Mouse (Mus musculus): ENCODE results near the gene Ptpre. TPM values are rescaled to one million over a fixed set of nuclear protein-coding genes. Genes with fewer than 3 reads are reported as not detected.

Gene Ptpre
- polyA plus RNA-seq, 1 experiment, result 21.2 TPM

- WGBS, result 18% methylated on average over 1 of the region's 1 CpGs
Observed at GRCm38 (mm10) chr7:135551547-135551946, 14.3 kb downstream of the Ptpre start.

GRCm38 (mm10) chr7:135553550-135553949 is 16.3 kb downstream of the Ptpre start:
- WGBS, result 83% methylated on average over 3 of the region's 3 CpGs
- H3K27ac ChIP-seq (ENCODE audit: insufficient read depth, low read length), result no peak overlapping the region
- no peak for DNase-seq
- H3K4me3 ChIP-seq (replicated peaks; ENCODE audit: insufficient read depth, low read depth, low read length), result no peak overlapping the region
- H3K4me1 ChIP-seq (ENCODE audit: control insufficient read depth, insufficient read depth, low read length), result peaks cover 25% of the 10 kb centered on the region
- TF ChIP-seq CTCF (IDR thresholded peaks at IDR 0.05; ENCODE audit: borderline replicate concordance, insufficient read depth, low read depth, low read length), result no peak
- no peak for TF ChIP-seq POLR2A (IDR thresholded peaks at IDR 0.05; ENCODE audit: borderline replicate concordance, insufficient read depth, low read length)
- no peaks in the 10 kb centered on the region for H3K27me3 ChIP-seq (ENCODE audit: control insufficient read depth, insufficient read depth, low read length)

More at GRCm38 (mm10) chr7:135551547-135551946, 14.3 kb downstream of the Ptpre start:
- no peaks in the 10 kb centered on the region for H3K27me3 ChIP-seq (ENCODE audit: control insufficient read depth, insufficient read depth, low read length)
- no peak overlapping the region for H3K4me3 ChIP-seq (replicated peaks; ENCODE audit: insufficient read depth, low read depth, low read length)
- no peak for DNase-seq
- TF ChIP-seq POLR2A (IDR thresholded peaks at IDR 0.05; ENCODE audit: borderline replicate concordance, insufficient read depth, low read length) (no peak), CTCF (IDR thresholded peaks at IDR 0.05; ENCODE audit: borderline replicate concordance, insufficient read depth, low read depth, low read length) (no peak)
- peaks cover 37% of the 10 kb centered on the region for H3K4me1 ChIP-seq (ENCODE audit: control insufficient read depth, insufficient read depth, low read length)
- H3K27ac ChIP-seq (ENCODE audit: insufficient read depth, low read length), result no peak overlapping the region

DNA sequence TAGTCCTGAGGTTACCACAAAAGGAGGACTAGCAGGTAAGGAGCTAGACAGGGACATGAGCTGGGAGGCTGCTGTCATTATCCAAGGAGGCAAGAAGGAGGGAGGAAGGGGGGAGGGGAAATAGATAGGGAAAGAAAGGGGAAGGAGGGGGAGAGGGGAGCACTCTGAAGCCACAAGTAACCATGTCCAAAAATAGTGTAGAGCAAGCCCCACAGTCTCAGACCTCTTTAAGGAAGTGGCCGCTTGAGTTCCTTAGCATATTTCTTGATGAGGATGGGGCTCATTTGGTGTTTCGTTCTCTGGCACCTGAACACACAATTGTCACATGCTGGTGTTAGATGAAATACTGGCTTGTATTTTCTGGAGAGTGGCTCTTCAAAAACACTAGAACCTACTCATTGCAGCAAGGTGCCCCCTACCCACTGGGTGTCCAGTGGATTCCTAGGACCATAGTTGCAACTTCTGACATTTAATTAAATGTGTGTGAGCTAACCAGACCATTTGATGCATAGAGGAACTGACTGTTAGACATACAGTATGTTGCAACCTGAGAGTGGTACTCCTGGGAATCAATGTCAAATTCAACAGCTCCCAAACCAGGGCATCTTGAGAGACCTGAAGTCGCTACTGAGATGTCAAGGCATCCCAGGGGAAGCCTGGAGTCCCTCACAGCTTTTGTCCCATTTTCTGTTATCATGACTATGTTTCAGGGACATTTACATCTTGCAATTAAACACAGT is 19.6 kb downstream of the Ptpre start:
- WGBS, result 92% methylated on average over 3 of the region's 3 CpGs
- H3K27ac ChIP-seq (ENCODE audit: insufficient read depth, low read length), result no peak overlapping the region
- no peaks in the 10 kb centered on the region for H3K27me3 ChIP-seq (ENCODE audit: control insufficient read depth, insufficient read depth, low read length)
- no peak overlapping the region for H3K4me3 ChIP-seq (replicated peaks; ENCODE audit: insufficient read depth, low read depth, low read length)
- DNase-seq, result no peak
- H3K4me1 ChIP-seq (ENCODE audit: control insufficient read depth, insufficient read depth, low read length), result peaks cover 4% of the 10 kb centered on the region; the same call in 1 of the 2 replicates
- TF ChIP-seq POLR2A (IDR thresholded peaks at IDR 0.05; ENCODE audit: borderline replicate concordance, insufficient read depth, low read length) (no peak), CTCF (IDR thresholded peaks at IDR 0.05; ENCODE audit: borderline replicate concordance, insufficient read depth, low read depth, low read length) (no peak)

DNA sequence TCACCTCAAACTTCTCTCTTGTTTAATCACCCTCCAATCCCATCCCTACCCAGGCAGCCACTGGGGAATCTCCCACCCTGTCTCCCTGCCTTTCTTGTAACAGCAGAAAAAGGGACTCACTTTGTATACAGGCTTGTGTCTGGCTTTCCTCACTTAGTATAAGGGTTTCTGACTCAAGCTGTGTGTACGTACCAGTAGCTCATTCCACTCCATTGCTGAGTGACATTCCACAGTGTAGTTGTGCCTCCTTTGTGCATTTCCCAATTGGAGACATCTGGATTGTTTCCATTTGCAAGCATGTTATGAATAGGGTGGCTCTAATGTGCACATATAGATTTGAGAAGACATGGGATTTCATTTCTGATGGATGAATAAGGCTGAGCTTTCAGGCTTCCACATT is 23.0 kb downstream of the Ptpre start:
- H3K4me1 ChIP-seq (ENCODE audit: control insufficient read depth, insufficient read depth, low read length), result peaks cover 5% of the 10 kb centered on the region; the same call in 1 of the 2 replicates
- no peak for TF ChIP-seq POLR2A (IDR thresholded peaks at IDR 0.05; ENCODE audit: borderline replicate concordance, insufficient read depth, low read length)
- TF ChIP-seq CTCF (IDR thresholded peaks at IDR 0.05; ENCODE audit: borderline replicate concordance, insufficient read depth, low read depth, low read length), result no peak
- no peak overlapping the region for H3K4me3 ChIP-seq (replicated peaks; ENCODE audit: insufficient read depth, low read depth, low read length)
- 95% methylated on average over 1 of the region's 1 CpGs for WGBS
- no peaks in the 10 kb centered on the region for H3K27me3 ChIP-seq (ENCODE audit: control insufficient read depth, insufficient read depth, low read length)
- no peak for DNase-seq
- H3K27ac ChIP-seq (ENCODE audit: insufficient read depth, low read length), result no peak overlapping the region

DNA sequence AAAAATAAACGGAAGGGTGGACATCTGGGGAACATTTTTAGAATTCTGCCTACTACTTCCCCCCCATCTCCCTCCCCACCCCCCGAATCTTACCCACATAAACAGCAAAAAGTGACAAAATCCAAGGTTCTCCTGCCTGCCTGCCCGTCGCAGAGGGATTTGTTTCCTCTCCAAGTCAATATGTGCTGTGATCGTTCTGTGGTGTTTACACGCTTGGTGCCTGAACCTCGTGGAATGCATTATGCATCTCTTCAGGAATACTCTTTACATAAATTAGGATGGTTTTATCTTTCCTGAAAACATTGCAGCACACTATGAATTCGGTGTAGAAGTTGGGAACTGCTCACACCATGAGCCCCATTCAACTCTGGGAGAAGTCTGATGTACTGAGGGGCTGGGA is 26.7 kb downstream of the Ptpre start:
- no peaks in the 10 kb centered on the region for H3K27me3 ChIP-seq (ENCODE audit: control insufficient read depth, insufficient read depth, low read length)
- no peak for TF ChIP-seq POLR2A (IDR thresholded peaks at IDR 0.05; ENCODE audit: borderline replicate concordance, insufficient read depth, low read length)
- peaks cover 13% of the 10 kb centered on the region for H3K4me1 ChIP-seq (ENCODE audit: control insufficient read depth, insufficient read depth, low read length)
- no peak overlapping the region for H3K4me3 ChIP-seq (replicated peaks; ENCODE audit: insufficient read depth, low read depth, low read length)
- WGBS, result 82% methylated on average over 8 of the region's 8 CpGs
- no peak overlapping the region for H3K27ac ChIP-seq (ENCODE audit: insufficient read depth, low read length)
- DNase-seq, result no peak

DNA sequence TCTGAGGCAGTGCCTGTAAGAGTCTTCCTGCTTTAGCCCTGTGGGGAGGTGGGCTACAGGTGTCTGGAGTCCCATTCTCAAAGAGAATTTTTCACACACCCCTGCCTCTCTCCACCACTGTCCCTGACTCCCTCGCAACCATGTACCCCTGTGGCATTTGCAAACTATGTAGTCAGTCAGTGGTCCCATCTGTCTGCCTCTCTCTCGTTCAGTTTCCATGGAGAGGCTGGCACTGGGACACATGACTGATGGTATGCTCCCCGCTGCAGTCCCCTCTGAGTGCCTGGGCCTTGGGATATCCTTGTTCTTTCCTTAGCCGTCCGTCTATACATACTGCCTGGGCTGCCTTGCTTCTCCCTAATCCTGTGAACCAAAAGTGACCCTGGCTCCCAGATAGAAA is 28.7 kb downstream of the Ptpre start:
- no peak for TF ChIP-seq POLR2A (IDR thresholded peaks at IDR 0.05; ENCODE audit: borderline replicate concordance, insufficient read depth, low read length)
- TF ChIP-seq CTCF (IDR thresholded peaks at IDR 0.05; ENCODE audit: borderline replicate concordance, insufficient read depth, low read depth, low read length), result no peak
- DNase-seq, result no peak
- Histone ChIP-seq H3K4me3 (replicated peaks; ENCODE audit: insufficient read depth, low read depth, low read length) (no peak overlapping the region), H3K27me3 (ENCODE audit: control insufficient read depth, insufficient read depth, low read length) (no peaks in the 10 kb centered on the region), H3K4me1 (ENCODE audit: control insufficient read depth, insufficient read depth, low read length) (peaks cover 18% of the 10 kb centered on the region), H3K27ac (ENCODE audit: insufficient read depth, low read length) (no peak overlapping the region)
- WGBS, result 60% methylated on average over 5 of the region's 5 CpGs

- no peak for DNase-seq
- no peaks in the 10 kb centered on the region for H3K27me3 ChIP-seq (ENCODE audit: control insufficient read depth, insufficient read depth, low read length)
- WGBS, result 68% methylated on average over 1 of the region's 1 CpGs
- H3K4me1 ChIP-seq (ENCODE audit: control insufficient read depth, insufficient read depth, low read length), result peaks cover 30% of the 10 kb centered on the region
- H3K27ac ChIP-seq (ENCODE audit: insufficient read depth, low read length), result no peak overlapping the region
- no peak overlapping the region for H3K4me3 ChIP-seq (replicated peaks; ENCODE audit: insufficient read depth, low read depth, low read length)
- TF ChIP-seq POLR2A (IDR thresholded peaks at IDR 0.05; ENCODE audit: borderline replicate concordance, insufficient read depth, low read length) (no peak), CTCF (IDR thresholded peaks at IDR 0.05; ENCODE audit: borderline replicate concordance, insufficient read depth, low read depth, low read length) (no peak)
Observed at GRCm38 (mm10) chr7:135567582-135567981, 30.3 kb downstream of the Ptpre start.

- H3K27ac ChIP-seq (ENCODE audit: insufficient read depth, low read length), result no peak overlapping the region
- WGBS, result 95% methylated on average over 2 of the region's 2 CpGs
- no peak overlapping the region for H3K4me3 ChIP-seq (replicated peaks; ENCODE audit: insufficient read depth, low read depth, low read length)
- no peak for DNase-seq
- TF ChIP-seq CTCF (IDR thresholded peaks at IDR 0.05; ENCODE audit: borderline replicate concordance, insufficient read depth, low read depth, low read length) (no peak), POLR2A (IDR thresholded peaks at IDR 0.05; ENCODE audit: borderline replicate concordance, insufficient read depth, low read length) (no peak)
- H3K4me1 ChIP-seq (ENCODE audit: control insufficient read depth, insufficient read depth, low read length), result peaks cover 33% of the 10 kb centered on the region
- no peaks in the 10 kb centered on the region for H3K27me3 ChIP-seq (ENCODE audit: control insufficient read depth, insufficient read depth, low read length)
Observed at GRCm38 (mm10) chr7:135568550-135568949, 31.3 kb downstream of the Ptpre start.
